Mouse (Mus musculus) adrenal gland, postnatal 4 days (tissue): ENCODE results near the gene Suclg1. TPM values are rescaled to one million over a fixed set of nuclear protein-coding genes. Genes with fewer than 3 reads are reported as not detected.

Experiments
- DNase-seq, 2 experiments: peaks; one replicate each; pipeline ENCODE4 v3.0.0; 2021 to 2022; ENCODE audit warnings: low spot score in 2 of 2, mixed read lengths in 2 of 2
- total RNA-seq, 2 experiments: library from RNA; stranded (reverse); gene quantifications; 2 replicates each; pipeline ENCODE4 v1.2.3; 2021

Suclg1 gene
- total RNA-seq, 2 experiments from 2014 or later: 245 to 281 TPM

DNA sequence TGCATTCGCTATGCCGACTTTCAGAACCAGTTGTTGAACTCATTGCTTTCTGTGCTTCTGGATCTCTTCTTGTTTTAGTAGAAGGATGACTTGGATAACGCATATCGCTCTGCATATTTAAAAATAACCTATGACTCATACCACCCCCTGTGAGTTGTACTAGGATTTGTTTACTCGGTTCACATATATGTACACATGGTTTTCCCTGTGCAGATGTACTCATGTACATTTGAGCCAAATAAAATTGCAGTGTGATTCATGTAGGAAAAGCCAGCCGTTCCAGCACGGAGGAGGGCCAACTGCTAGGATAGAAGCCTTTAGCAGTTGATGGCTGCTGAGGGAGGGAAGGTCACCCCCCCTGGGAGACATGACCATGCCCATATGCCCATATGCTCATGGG is 63.6 kb downstream of the Suclg1 start:
- no peak for DNase-seq

DNA sequence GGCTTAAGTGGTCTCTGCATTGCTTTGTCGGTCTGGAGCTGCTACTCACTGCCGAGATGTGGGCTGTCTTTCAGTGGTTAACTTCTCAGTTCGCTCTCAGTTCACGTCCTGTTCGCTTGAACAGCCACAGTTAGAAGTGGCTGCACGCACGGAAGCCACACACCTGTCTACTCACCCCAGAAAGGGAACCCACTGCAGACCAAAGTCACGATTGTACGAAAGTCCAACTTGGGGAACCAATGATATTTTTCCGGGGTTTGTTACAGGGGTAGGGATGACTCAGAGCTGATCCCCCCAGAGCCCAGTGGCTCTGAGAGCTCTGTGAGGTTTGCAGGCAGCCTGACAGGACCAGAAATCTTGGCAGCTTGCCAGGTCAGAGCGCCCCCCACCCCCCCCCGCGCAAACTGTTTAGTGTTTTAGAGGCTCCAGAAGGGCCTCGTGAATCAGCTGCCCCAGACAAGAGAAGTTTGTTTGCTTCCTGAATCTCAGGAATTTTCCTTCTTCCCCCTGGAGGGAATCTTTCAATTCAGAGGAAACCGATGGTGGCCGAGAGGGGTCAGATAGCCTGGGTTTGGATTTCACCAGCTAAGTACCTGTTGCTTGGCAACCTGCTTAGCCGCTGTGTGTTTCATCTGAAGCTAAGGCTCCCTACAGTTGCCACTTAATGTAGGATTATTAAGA is 66.9 kb downstream of the Suclg1 start:
- DNase-seq: peak; percentile 22 to 47

DNA sequence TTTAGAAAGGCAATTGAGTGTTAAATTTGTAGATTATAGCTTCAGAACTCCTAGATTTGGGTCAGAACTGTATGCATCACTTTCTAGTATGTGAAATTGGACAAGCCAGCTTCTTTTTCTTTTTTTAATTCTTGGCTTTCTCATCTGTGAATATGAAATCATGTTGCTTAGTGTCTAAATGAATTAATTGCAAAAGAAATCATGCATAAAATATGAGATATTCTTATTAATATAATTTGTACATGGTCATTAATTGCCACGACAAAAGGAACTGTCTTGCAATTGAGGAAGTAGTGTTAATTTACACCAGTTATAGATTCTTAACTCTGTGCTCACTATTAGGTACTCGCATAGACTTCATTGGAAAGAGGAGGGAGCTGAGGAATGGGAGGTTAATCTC is 74.1 kb downstream of the Suclg1 start:
- no peak for DNase-seq

Other genes starting within 250 kb of the Suclg1 start
- gene Dnah6, start 26.7 kb upstream of the Suclg1 start, total RNA-seq: under 1 TPM; 0.08 to 0.11 TPM
- not detected for gene 4931417E11Rik, start 221.3 kb downstream of the Suclg1 start, total RNA-seq